Mouse (Mus musculus) liver, embryonic 14.5 days (tissue): ENCODE results near the gene Nucks1. TPM values are rescaled to one million over a fixed set of nuclear protein-coding genes. Genes with fewer than 3 reads are reported as not detected.
A peak's percentile ranks its signal among the peaks of the same experiment; 100 is the strongest.

Source experiments
- ATAC-seq: fragments of 200-750 bp; cut with Nextera tagmentation; 2 replicates; pipeline ENCODE4 v1.8.0; 2017; ENCODE audit warnings: moderate number of reproducible peaks, mild to moderate bottlenecking, moderate library complexity; ENCODE audit not compliant: insufficient read depth
- DNase-seq, 3 experiments: peaks; one replicate each; pipeline ENCODE4 v3.0.0-alpha.2; 2012 to 2013; ENCODE audit warnings: low read depth in 3 of 3, low spot score in 3 of 3
- H3K27ac ChIP-seq: fragments of 300-500 bp; sonication (generic); 2 replicates; pipeline ENCODE4 v1.5.1; 2014; ENCODE audit warnings: moderate library complexity, mild to moderate bottlenecking, control low read depth, inconsistent platforms
- H3K27me3 ChIP-seq: fragments of 300-500 bp; sonication (generic); 2 replicates; pipeline ENCODE4 v1.6.1; 2014; ENCODE audit warnings: mild to moderate bottlenecking, low read length, moderate library complexity; ENCODE audit not compliant: control insufficient read depth, insufficient read depth
- H3K36me3 ChIP-seq: fragments of 300-500 bp; sonication (generic); replicated peaks from 2 replicates; pipeline ENCODE4 v1.6.1; 2014; ENCODE audit warnings: low read depth; ENCODE audit not compliant: control insufficient read depth, insufficient read depth
- H3K4me1 ChIP-seq, 2 experiments: fragments of 200-500 bp in 1 of 2; fragments of 300-500 bp in 1 of 2; sonication (generic) in 1 of 2; replicated peaks; 2 replicates each; pipeline ENCODE4 v1.6.1; 2012 to 2014; ENCODE audit warnings: antibody characterized with exemption in 1 of 2, inconsistent platforms in 1 of 2, low read length in 1 of 2; ENCODE audit not compliant: control insufficient read depth in 2 of 2, insufficient read depth in 2 of 2
- H3K4me2 ChIP-seq: fragments of 300-500 bp; sonication (generic); 2 replicates; pipeline ENCODE4 v1.6.1; 2014; ENCODE audit warnings: low read depth, mild to moderate bottlenecking, control low read depth, moderate library complexity
- H3K4me3 ChIP-seq, 2 experiments: fragments of 200-500 bp in 1 of 2; fragments of 300-500 bp in 1 of 2; sonication (generic) in 1 of 2; 2 replicates each; pipeline ENCODE4 v1.5.1; 2012 to 2014; ENCODE audit warnings: low read depth in 2 of 2, low read length in 2 of 2, mild to moderate bottlenecking in 2 of 2, control low read depth in 1 of 2, inconsistent platforms in 1 of 2, moderate library complexity in 1 of 2; ENCODE audit not compliant: insufficient read depth in 1 of 2
- H3K9ac ChIP-seq: fragments of 300-500 bp; sonication (generic); replicated peaks from 2 replicates; pipeline ENCODE4 v1.6.1; 2014; ENCODE audit warnings: mild to moderate bottlenecking, control low read depth, moderate library complexity
- H3K9me3 ChIP-seq: fragments of 300-500 bp; sonication (generic); 2 replicates; pipeline ENCODE4 v1.6.1; 2016; ENCODE audit warnings: low read length, mixed read lengths; ENCODE audit not compliant: control insufficient read depth
- CTCF ChIP-seq: IDR thresholded peaks from 2 replicates; pipeline ENCODE4 v1.5.1; 2016; ENCODE audit warnings: antibody characterized with exemption, low read depth, control low read depth
- EP300 ChIP-seq: IDR thresholded peaks from 2 replicates; pipeline ENCODE4 v1.6.1; 2016; ENCODE audit warnings: antibody characterized with exemption, low read depth
- WGBS: fragments of 180-500 bp; shearing (Covaris S2); extraction: QIAGEN DNeasy Blood & Tissue Kit; methylation state at CpG from one replicate; pipeline ENCODE4 v1.1.7; 2014; ENCODE audit not compliant: insufficient replicate concordance; 5-methylcytosine and 5-hydroxymethylcytosine counted together
- polyA plus RNA-seq, 2 experiments: library from polyadenylated mRNA; depleted of rRNA in 1 of 2; stranded (reverse) in 1 of 2; unstranded in 1 of 2; fragments of >200 nt; fragmentation: Nextera tagmentation in 1 of 2; extraction: Ambion mirVana in 1 of 2; gene quantifications; 2 replicates each; pipeline versions ENCODE4 v1.2.1 to v1.2.3; 2012 to 2014

Gene Nucks1
- polyA plus RNA-seq, 2 experiments, result 20.2 to 23.2 TPM

DNA sequence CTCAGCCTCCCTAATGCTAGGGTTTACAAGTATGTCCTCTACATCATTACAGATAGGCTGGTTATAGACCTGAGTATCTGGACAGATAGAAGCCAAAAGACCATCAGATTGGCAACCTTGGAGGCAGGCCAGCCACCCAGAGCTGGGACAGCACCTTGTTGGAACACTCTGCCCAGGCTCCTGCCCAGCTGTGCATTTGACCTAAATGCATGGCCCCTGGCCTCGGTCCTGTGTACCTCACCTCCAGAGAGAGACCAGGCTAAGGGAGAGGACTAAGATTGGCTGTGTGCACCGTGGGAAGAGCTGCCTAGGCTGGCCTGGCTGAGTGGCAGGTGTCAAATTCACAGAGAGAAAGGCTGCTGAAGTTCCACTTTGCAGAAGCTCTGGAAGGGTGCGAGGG lies 58.2 kb downstream of the Nucks1 start:
- Histone ChIP-seq H3K4me3 (no peak overlapping the region), H3K27ac (no peak overlapping the region), H3K9ac (no peak overlapping the region), H3K36me3 (no peaks in the 10 kb centered on the region), H3K4me2 (no peak overlapping the region), H3K27me3 (peaks cover 14% of the 10 kb centered on the region), H3K9me3 (no peaks in the 10 kb centered on the region), H3K4me1 (peaks cover 0 to 25% of the 10 kb centered on the region in 2 experiments; a peak in 2 of 4 replicates)
- TF ChIP-seq EP300 (no peak), CTCF (no peak)
- DNase-seq (no peak), ATAC-seq (no peak)
- 40% methylated on average over 3 of the region's 3 CpGs for WGBS

- no peak for ATAC-seq
- Histone ChIP-seq H3K9ac (no peak overlapping the region), H3K36me3 (no peaks in the 10 kb centered on the region), H3K4me3 (no peak overlapping the region), H3K9me3 (no peaks in the 10 kb centered on the region), H3K4me2 (no peak overlapping the region), H3K4me1 (peaks cover 0 to 22% of the 10 kb centered on the region in 2 experiments; a peak in 2 of 4 replicates), H3K27ac (no peak overlapping the region), H3K27me3 (peaks cover 9% of the 10 kb centered on the region)
- 64% methylated on average over 6 of the region's 6 CpGs for WGBS
- no peak for TF ChIP-seq EP300
- TF ChIP-seq CTCF, result no peak
- DNase-seq, result no peak
These were observed 58.6 kb downstream of the Nucks1 start for GRCm38 (mm10) chr1:131968983-131969382.

GRCm38 (mm10) chr1:131969825-131970224 lies 59.5 kb downstream of the Nucks1 start:
- no peak overlapping the region for H3K4me3 ChIP-seq
- no peaks in the 10 kb centered on the region for H3K9me3 ChIP-seq
- 48% methylated on average over 4 of the region's 4 CpGs for WGBS
- H3K27ac ChIP-seq, result no peak overlapping the region
- no peak for TF ChIP-seq CTCF
- TF ChIP-seq EP300, result no peak
- no peak overlapping the region for H3K4me2 ChIP-seq
- H3K36me3 ChIP-seq, result no peaks in the 10 kb centered on the region
- no peak overlapping the region for H3K9ac ChIP-seq
- ATAC-seq (no peak), DNase-seq (no peak)
- H3K4me1 ChIP-seq, result peaks cover 0 to 19% of the 10 kb centered on the region in 2 experiments; a peak in 2 of 4 replicates
- peaks cover under 1% of the 10 kb centered on the region; the same call in 1 of the 2 replicates for H3K27me3 ChIP-seq

DNA sequence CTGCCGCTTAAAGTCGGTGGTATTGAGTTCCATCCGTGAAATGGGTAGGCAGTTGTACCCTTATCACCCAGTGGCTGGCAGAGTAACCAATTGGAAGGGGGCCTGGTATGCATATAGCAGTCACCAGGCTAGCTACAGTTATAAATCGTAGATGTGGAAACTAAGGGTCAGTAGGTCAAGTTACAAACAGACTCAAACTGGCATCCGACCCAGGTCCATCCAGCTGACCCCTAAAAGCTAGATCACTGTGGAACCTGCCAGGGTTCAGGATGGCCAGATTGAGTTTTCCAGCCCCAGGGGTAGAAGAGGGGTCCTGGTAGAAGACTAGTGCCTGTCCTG lies 60.0 kb downstream of the Nucks1 start:
- no peaks in the 10 kb centered on the region for H3K36me3 ChIP-seq
- no peak overlapping the region for H3K9ac ChIP-seq
- peaks cover 0 to 17% of the 10 kb centered on the region in 2 experiments; a peak in 2 of 4 replicates for H3K4me1 ChIP-seq
- H3K27me3 ChIP-seq, result no peaks in the 10 kb centered on the region; the same call in 1 of the 2 replicates
- H3K4me2 ChIP-seq, result peak overlapping the region; percentile 36; the same call in 1 of the 2 replicates
- ATAC-seq (no peak), DNase-seq (no peak)
- H3K4me3 ChIP-seq, result no peak overlapping the region
- H3K27ac ChIP-seq, result no peak overlapping the region
- TF ChIP-seq CTCF (no peak), EP300 (no peak)
- 53% methylated on average over 5 of the region's 5 CpGs for WGBS
- no peaks in the 10 kb centered on the region for H3K9me3 ChIP-seq

GRCm38 (mm10) chr1:131970661-131971520 lies 60.6 kb downstream of the Nucks1 start:
- H3K4me2 ChIP-seq, result peak overlapping the region; percentile 36; the same call in 1 of the 2 replicates
- peaks cover 0 to 14% of the 10 kb centered on the region in 2 experiments; a peak in 2 of 4 replicates for H3K4me1 ChIP-seq
- H3K36me3 ChIP-seq, result no peaks in the 10 kb centered on the region
- no peak for ATAC-seq
- no peak overlapping the region for H3K27ac ChIP-seq
- no peak overlapping the region for H3K9ac ChIP-seq
- WGBS, result 15% methylated on average over 16 of the region's 16 CpGs
- DNase-seq, result no peak
- TF ChIP-seq CTCF (no peak), EP300 (no peak)
- H3K9me3 ChIP-seq, result no peaks in the 10 kb centered on the region
- no peak overlapping the region for H3K4me3 ChIP-seq
- no peaks in the 10 kb centered on the region for H3K27me3 ChIP-seq
